Mouse (Mus musculus) midbrain, embryonic 14.5 days (tissue): ENCODE data around the gene Adamts20. TPM values are rescaled to one million over a fixed set of nuclear protein-coding genes. Genes with fewer than 3 reads are reported as not detected.

Experiments used
- ATAC-seq: fragments of 200-750 bp; cut with Nextera tagmentation; 2 replicates; pipeline ENCODE4 v1.8.0; 2017; ENCODE audit warnings: moderate number of reproducible peaks, moderate library complexity; ENCODE audit not compliant: low FRiP score, low TSS enrichment
- DNase-seq: peaks from one replicate; pipeline ENCODE4 v3.0.0-alpha.2; 2015
- H3K27ac ChIP-seq: fragments of 300-500 bp; sonication (generic); replicated peaks from 2 replicates; pipeline ENCODE4 v1.5.1; 2014; ENCODE audit warnings: mild to moderate bottlenecking, low read depth, low read length, moderate library complexity
- H3K27me3 ChIP-seq: fragments of 300-500 bp; sonication (generic); 2 replicates; pipeline ENCODE4 v1.6.1; 2014; ENCODE audit warnings: low read length, control low read depth, mixed read lengths; ENCODE audit not compliant: control insufficient read depth, insufficient read depth
- H3K36me3 ChIP-seq: fragments of 300-500 bp; sonication (generic); 2 replicates; pipeline ENCODE4 v1.6.1; 2014; ENCODE audit warnings: low read length, control low read depth; ENCODE audit not compliant: control insufficient read depth, insufficient read depth
- H3K4me1 ChIP-seq: fragments of 300-500 bp; sonication (generic); 2 replicates; pipeline ENCODE4 v1.6.1; 2014; ENCODE audit warnings: mild to moderate bottlenecking, antibody characterized with exemption, low read length, control low read depth; ENCODE audit not compliant: control insufficient read depth, insufficient read depth
- H3K4me2 ChIP-seq: fragments of 300-500 bp; sonication (generic); 2 replicates; pipeline ENCODE4 v1.6.1; 2014; ENCODE audit warnings: mild to moderate bottlenecking, low read length, moderate library complexity
- H3K4me3 ChIP-seq: fragments of 300-500 bp; sonication (generic); replicated peaks from 2 replicates; pipeline ENCODE4 v1.5.1; 2014; ENCODE audit warnings: low read depth, low read length
- H3K9ac ChIP-seq: fragments of 300-500 bp; sonication (generic); replicated peaks from 2 replicates; pipeline ENCODE4 v1.6.1; 2014; ENCODE audit warnings: mild to moderate bottlenecking, low read length, moderate library complexity
- H3K9me3 ChIP-seq: fragments of 300-500 bp; sonication (generic); 2 replicates; pipeline ENCODE4 v1.6.1; 2016; ENCODE audit warnings: low read length, control low read depth, mixed read lengths; ENCODE audit not compliant: control insufficient read depth
- WGBS: fragments of 180-500 bp; shearing (Covaris S2); extraction: QIAGEN DNeasy Blood & Tissue Kit; methylation state at CpG from one replicate; pipeline ENCODE4 v1.1.7; 2014; 5-methylcytosine and 5-hydroxymethylcytosine counted together
- polyA plus RNA-seq: library from polyadenylated mRNA; unstranded; fragments of >200 nt; fragmentation: Nextera tagmentation; extraction: Ambion mirVana; gene quantifications from 2 replicates; pipeline ENCODE4 v1.2.1, GENCODE M21; 2014

Gene Adamts20
- polyA plus RNA-seq, 1 experiment from 2014 or later: 3.5 TPM

DNA sequence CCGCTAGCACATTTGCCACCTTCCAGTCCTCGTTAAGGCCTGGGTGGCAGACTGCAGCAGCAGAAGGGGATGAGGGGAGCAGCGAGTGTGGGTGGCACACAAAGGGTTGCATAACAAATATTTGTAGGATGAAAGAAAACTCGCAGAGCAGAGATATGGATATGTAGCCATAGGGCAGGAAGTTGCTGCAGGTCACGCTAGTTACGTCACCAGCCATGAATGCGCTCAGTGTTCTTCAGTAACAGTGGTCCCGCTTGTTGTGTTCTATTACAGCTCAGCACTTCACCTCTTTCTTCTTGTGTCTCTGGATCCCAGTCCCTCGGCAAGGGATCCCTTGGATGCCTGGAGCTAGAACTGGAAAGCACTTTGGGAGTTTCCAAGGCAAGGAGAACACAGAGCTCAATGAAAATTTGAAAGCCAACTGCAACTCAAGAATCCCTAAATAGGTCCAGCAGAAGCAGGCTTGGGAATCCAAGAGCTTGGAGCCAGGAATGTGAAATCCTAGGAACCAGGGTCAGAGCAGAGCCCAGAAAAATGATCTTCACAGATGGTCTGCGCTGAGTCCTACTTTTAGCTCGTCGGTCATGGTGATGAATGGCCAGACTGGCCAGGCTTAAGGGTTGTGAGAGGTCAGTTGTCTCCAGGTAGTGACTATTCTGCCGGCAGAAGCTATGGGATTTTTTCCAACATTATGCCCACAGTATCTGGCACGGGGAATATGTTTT is 34.4 kb downstream of the Adamts20 start:
- Histone ChIP-seq H3K27me3 (no peaks in the 10 kb centered on the region), H3K9me3 (no peaks in the 10 kb centered on the region), H3K4me3 (no peak overlapping the region), H3K9ac (no peak overlapping the region), H3K4me2 (no peak overlapping the region), H3K4me1 (no peaks in the 10 kb centered on the region), H3K36me3 (no peaks in the 10 kb centered on the region), H3K27ac (no peak overlapping the region)
- ATAC-seq: no peak
- no peak for DNase-seq
- WGBS: 85% methylated on average over 14 of the region's 14 CpGs

DNA sequence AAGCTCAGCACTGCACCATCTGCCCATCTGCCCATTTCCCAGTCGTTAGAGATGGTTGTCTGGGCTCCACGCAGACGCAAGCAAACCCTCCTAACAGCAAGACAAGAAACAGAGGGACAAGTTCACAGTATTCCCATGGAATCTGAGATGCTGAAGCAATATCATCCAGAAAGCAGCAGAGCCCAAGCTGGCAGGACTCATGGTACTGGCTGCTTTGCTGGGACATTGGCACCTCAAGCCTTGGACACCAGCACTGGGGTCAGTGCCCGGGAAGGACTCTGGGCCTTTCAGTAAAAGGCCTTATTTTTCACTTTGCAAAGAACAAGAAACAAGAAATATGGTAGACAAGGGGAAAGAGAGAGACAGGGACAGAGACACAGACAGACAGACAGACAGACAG is 36.5 kb downstream of the Adamts20 start:
- WGBS: 95% methylated on average over 4 of the region's 4 CpGs

GRCm38 (mm10) chr15:94427482-94428214 is 37.6 kb downstream of the Adamts20 start:
- H3K4me3 ChIP-seq: no peak overlapping the region
- WGBS: 96% methylated on average over 9 of the region's 9 CpGs
- H3K27me3 ChIP-seq: no peaks in the 10 kb centered on the region
- no peak overlapping the region for H3K27ac ChIP-seq
- ATAC-seq: no peak
- H3K4me1 ChIP-seq: no peaks in the 10 kb centered on the region
- no peak overlapping the region for H3K4me2 ChIP-seq
- H3K9ac ChIP-seq: no peak overlapping the region
- DNase-seq: no peak
- H3K36me3 ChIP-seq: no peaks in the 10 kb centered on the region
- H3K9me3 ChIP-seq: no peaks in the 10 kb centered on the region

More for the DNA sequence above, 36.5 kb downstream of the Adamts20 start:
- no peak overlapping the region for H3K4me2 ChIP-seq
- no peak overlapping the region for H3K9ac ChIP-seq
- H3K36me3 ChIP-seq: no peaks in the 10 kb centered on the region
- H3K27ac ChIP-seq: no peak overlapping the region
- DNase-seq (no peak), ATAC-seq (no peak)
- no peaks in the 10 kb centered on the region for H3K4me1 ChIP-seq
- no peak overlapping the region for H3K4me3 ChIP-seq
- no peaks in the 10 kb centered on the region for H3K27me3 ChIP-seq
- no peaks in the 10 kb centered on the region for H3K9me3 ChIP-seq

DNA sequence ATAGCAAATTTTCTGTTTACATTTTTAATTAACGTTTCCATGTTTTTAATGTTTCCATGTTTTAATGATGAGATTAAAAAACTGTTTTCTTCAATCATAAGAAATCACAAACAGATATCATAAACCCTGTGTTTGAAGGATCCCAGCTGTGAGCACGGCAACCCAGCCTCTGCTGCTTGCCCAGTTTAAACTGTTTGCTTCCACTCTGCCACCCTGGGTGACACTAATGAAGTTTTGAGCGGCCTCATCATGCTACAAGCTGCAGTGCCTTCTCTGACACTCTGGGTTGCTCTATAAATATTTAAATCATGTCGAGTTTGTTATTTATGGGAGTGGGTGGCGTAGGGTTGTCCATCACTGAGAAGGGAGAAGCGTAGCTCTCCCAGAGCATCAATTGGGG is 44.7 kb downstream of the Adamts20 start:
- no peak overlapping the region for H3K4me2 ChIP-seq
- 0 out of 2 replicates have a peak, but pooled peaks cover 3% of the 10 kb centered on the region for H3K4me1 ChIP-seq
- H3K4me3 ChIP-seq: no peak overlapping the region
- no peaks in the 10 kb centered on the region for H3K36me3 ChIP-seq
- ATAC-seq (no peak), DNase-seq (no peak)
- WGBS: 57% methylated on average over 6 of the region's 6 CpGs
- no peaks in the 10 kb centered on the region for H3K27me3 ChIP-seq
- no peak overlapping the region for H3K27ac ChIP-seq
- no peak overlapping the region for H3K9ac ChIP-seq
- no peaks in the 10 kb centered on the region for H3K9me3 ChIP-seq

DNA sequence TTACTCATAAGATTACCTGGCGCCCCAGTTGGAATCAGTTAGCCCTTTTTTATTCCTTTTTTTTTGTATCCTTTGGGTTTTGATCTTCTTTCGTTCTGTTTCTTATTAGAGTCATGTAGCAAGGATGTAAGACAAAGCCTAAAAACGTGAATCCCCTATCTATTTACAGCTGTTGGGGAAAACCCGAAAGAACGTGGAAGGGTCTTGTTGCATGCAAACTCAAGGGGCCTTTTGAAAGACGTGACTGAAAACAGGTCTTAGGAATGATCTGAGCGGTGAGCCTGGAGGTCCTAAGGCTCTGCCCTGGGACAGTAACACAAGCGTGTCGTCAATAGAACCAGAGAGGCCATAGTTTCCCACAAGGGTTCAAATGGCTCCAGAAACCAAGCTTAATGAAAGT is 46.1 kb downstream of the Adamts20 start:
- H3K27ac ChIP-seq: no peak overlapping the region
- H3K4me2 ChIP-seq: no peak overlapping the region
- no peaks in the 10 kb centered on the region for H3K27me3 ChIP-seq
- DNase-seq (no peak), ATAC-seq (no peak)
- no peak overlapping the region for H3K9ac ChIP-seq
- 0 out of 2 replicates have a peak, but pooled peaks cover 3% of the 10 kb centered on the region for H3K4me1 ChIP-seq
- no peak overlapping the region for H3K4me3 ChIP-seq
- no peaks in the 10 kb centered on the region for H3K36me3 ChIP-seq
- WGBS: 93% methylated on average over 9 of the region's 9 CpGs
- no peaks in the 10 kb centered on the region for H3K9me3 ChIP-seq

- no peaks in the 10 kb centered on the region for H3K9me3 ChIP-seq
- DNase-seq: no peak
- H3K4me1 ChIP-seq: 0 out of 2 replicates have a peak, but pooled peaks cover 3% of the 10 kb centered on the region
- no peak overlapping the region for H3K9ac ChIP-seq
- no peaks in the 10 kb centered on the region for H3K27me3 ChIP-seq
- no peak overlapping the region for H3K4me3 ChIP-seq
- 89% methylated on average over 5 of the region's 5 CpGs for WGBS
- no peak overlapping the region for H3K27ac ChIP-seq
- H3K36me3 ChIP-seq: no peaks in the 10 kb centered on the region
- H3K4me2 ChIP-seq: no peak overlapping the region
- ATAC-seq: no peak
Measured at GRCm38 (mm10) chr15:94418427-94418826, 46.8 kb downstream of the Adamts20 start.

DNA sequence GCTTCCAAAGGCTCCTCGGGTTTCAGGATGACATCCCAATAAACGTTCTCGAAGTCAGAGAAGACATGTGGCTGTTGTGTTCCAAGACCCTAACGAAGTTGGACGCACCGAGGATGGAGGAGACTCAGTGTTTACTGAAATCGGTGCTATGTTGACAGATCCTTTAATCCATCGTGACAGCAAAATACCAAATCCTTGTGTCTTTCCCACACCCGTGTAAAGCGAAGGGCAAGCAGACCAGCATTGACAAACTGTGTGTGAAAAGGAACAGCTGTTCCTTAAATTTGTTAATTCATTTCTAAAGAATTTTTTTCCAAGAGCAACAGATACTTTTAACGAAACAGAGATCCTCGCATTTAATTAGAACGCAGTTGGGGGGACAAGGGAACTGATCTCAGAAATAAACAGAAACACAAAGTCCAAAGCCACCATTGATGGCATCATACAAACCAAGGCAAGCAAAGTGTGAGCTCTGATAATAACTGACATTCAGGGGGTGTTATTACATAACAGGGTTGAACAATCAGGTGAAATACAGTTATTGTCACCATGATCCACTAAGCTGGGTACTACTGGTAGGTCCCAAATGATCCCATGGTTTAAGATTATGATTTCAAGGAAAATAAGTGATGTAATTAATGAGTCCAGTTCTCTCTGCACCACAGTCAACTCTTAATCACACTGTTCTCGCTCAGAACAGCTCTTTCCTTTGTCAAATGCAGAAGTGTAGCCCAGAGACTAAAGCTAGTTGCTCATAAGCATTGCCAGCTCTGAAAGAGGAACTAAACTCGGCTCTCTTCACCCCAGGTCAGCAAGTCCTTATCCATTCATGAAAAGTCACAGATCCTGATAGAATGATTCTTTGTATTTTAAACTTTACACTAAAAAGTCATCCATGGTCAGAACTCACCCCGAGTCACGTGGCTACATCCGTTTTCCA is 47.7 kb downstream of the Adamts20 start:
- no peak overlapping the region for H3K4me3 ChIP-seq
- H3K27me3 ChIP-seq: no peaks in the 10 kb centered on the region
- H3K36me3 ChIP-seq: no peaks in the 10 kb centered on the region
- no peak overlapping the region for H3K9ac ChIP-seq
- H3K27ac ChIP-seq: no peak overlapping the region
- H3K4me1 ChIP-seq: 0 out of 2 replicates have a peak, but pooled peaks cover 3% of the 10 kb centered on the region
- no peak overlapping the region for H3K4me2 ChIP-seq
- WGBS: 68% methylated on average over 18 of the region's 18 CpGs
- H3K9me3 ChIP-seq: no peaks in the 10 kb centered on the region
- ATAC-seq: no peak
- DNase-seq: no peak

- Histone ChIP-seq H3K9ac (no peak overlapping the region), H3K4me2 (no peak overlapping the region), H3K4me3 (no peak overlapping the region), H3K27me3 (peaks cover 6% of the 10 kb centered on the region; the same call in 1 of the 2 replicates), H3K36me3 (no peaks in the 10 kb centered on the region), H3K27ac (no peak overlapping the region), H3K9me3 (no peaks in the 10 kb centered on the region), H3K4me1 (peaks cover 6% of the 10 kb centered on the region)
- 47% methylated on average over 7 of the region's 7 CpGs for whole genome bisulfite sequencing
- peak; percentile 77 for DNase-seq
- no peak for ATAC-seq
Measured at GRCm38 (mm10) chr15:94409832-94410231, 55.4 kb downstream of the Adamts20 start.
